Comparison of ENCODE assay signal across 32 mouse cellular contexts in the genomic region with DNA sequence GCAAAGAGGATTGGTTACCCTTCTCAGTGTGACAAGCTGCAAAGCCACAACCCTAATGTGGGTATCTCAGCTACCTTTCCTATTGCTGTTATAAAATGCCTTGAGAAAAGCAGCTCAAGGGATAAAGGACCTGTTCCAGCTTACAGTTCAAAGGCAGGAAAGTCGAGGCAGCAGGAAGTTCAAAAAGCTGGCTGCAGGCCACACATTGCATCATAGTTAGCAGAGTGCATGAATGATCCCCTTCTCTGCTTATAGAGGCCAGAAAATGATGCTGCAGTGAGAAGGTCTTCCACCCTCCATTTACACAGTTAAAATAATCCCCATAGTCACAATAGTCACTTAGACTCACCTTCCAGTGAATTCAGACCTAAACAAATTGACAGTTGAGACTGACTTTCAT.
A peak's percentile ranks its signal among the peaks of the same experiment; 100 is the strongest.
DNase-seq lines count a peak whose midpoint lies in the region; ATAC-seq and TF ChIP-seq lines count a peak whose summit lies in the region.
"Had no signal": no experiment of that assay in that cellular context is flagged by ENCODE, and none has a peak within 500 bp of the region (broad histone marks: within the 10 kb centered on the region; RNA-seq: fewer than 3 reads in every experiment).

No protein-coding gene starts in this region.

- DNase-seq in heart, adult 11 months = peak; percentile 86
- DNase-seq in heart, postnatal 36 days = no peak
- DNase-seq in lung, postnatal 4 days = no peak
- DNase-seq in brain, embryonic 14.5 days (ENCODE audit: low read depth) = peak; percentile 60
- DNase-seq: adrenal gland, postnatal 10 days; cerebellum, adult 11 months; cerebellum, adult 9-10 months; cerebellum, postnatal 36 days; forebrain, postnatal 0 days; kidney, adult 8-10 months; layer of hippocampus, adult 9-11 months; liver, embryonic 13.5 days; lung, adult 2 months; retina, postnatal 1 day; right cerebral cortex, postnatal 25 days; thymus, adult 18-20 months; thymus, postnatal 25 days had no signal

- no peak overlapping the region for H3K4me3 ChIP-seq in lung, embryonic 15.5 days
- no peak overlapping the region for H3K4me3 ChIP-seq in stomach, embryonic 16.5 days (replicated peaks; ENCODE audit: low read length)
- H3K4me3 ChIP-seq: embryonic facial prominence, embryonic 12.5 days; forebrain, embryonic 10.5 days; heart, embryonic 15.5 days; hindbrain, embryonic 12.5 days; intestine, embryonic 15.5 days; limb, embryonic 15.5 days; liver, embryonic 13.5 days; megakaryocyte, embryonic 14.5 days; midbrain, embryonic 15.5 days; neural tube, embryonic 15.5 days; stomach, embryonic 15.5 days had no signal

- no peak for TF ChIP-seq POLR2A in brain, embryonic 14.5 days (IDR thresholded peaks at IDR 0.05; ENCODE audit: borderline replicate concordance, extremely low read depth, insufficient read depth, insufficient read length, poor library complexity, severe bottlenecking)

- H3K36me3 ChIP-seq in lung, embryonic 15.5 days = no peaks in the 10 kb centered on the region
- H3K36me3 ChIP-seq in stomach, embryonic 16.5 days (ENCODE audit: control insufficient read depth, insufficient read depth, low read length) = no peaks in the 10 kb centered on the region
- H3K36me3 ChIP-seq: embryonic facial prominence, embryonic 12.5 days; forebrain, embryonic 10.5 days; heart, embryonic 15.5 days; hindbrain, embryonic 12.5 days; intestine, embryonic 15.5 days; limb, embryonic 15.5 days; liver, embryonic 13.5 days; midbrain, embryonic 15.5 days; neural tube, embryonic 15.5 days; stomach, embryonic 15.5 days had no signal

- H3K27me3 ChIP-seq in lung, embryonic 15.5 days = no peaks in the 10 kb centered on the region
- no peaks in the 10 kb centered on the region for H3K27me3 ChIP-seq in stomach, embryonic 16.5 days (ENCODE audit: control insufficient read depth, insufficient read depth, low read length)
- H3K27me3 ChIP-seq: embryonic facial prominence, embryonic 12.5 days; heart, embryonic 15.5 days; hindbrain, embryonic 12.5 days; intestine, embryonic 15.5 days; limb, embryonic 15.5 days; liver, embryonic 13.5 days; megakaryocyte, embryonic 14.5 days; midbrain, embryonic 15.5 days; neural tube, embryonic 15.5 days; Patski; stomach, embryonic 15.5 days had no signal

- no peak for ATAC-seq in lung, embryonic 15.5 days (ENCODE audit: borderline replicate concordance, extremely low read depth, low FRiP score, low TSS enrichment)
- ATAC-seq in stomach, embryonic 16.5 days (ENCODE audit: insufficient read depth, low FRiP score) = no peak
- ATAC-seq in megakaryocyte-erythroid progenitor cell, adult 5-6 weeks (replicated peaks; ENCODE audit: low FRiP score, low TSS enrichment, poor library complexity, severe bottlenecking) = no peak
- ATAC-seq: hindbrain, postnatal 0 days; intestine, embryonic 15.5 days; Patski had no signal

- TF ChIP-seq CTCF in brain, embryonic 14.5 days (IDR thresholded peaks at IDR 0.05; ENCODE audit: borderline replicate concordance, extremely low read depth, insufficient read depth, insufficient read length) = no peak

- no peak overlapping the region for H3K9ac ChIP-seq in lung, embryonic 15.5 days
- H3K9ac ChIP-seq in stomach, embryonic 16.5 days (ENCODE audit: low read length) = no peak overlapping the region
- H3K9ac ChIP-seq: embryonic facial prominence, embryonic 12.5 days; forebrain, postnatal 0 days; heart, embryonic 15.5 days; hindbrain, embryonic 12.5 days; intestine, embryonic 15.5 days; limb, embryonic 15.5 days; liver, embryonic 13.5 days; midbrain, embryonic 15.5 days; neural tube, embryonic 15.5 days; stomach, embryonic 15.5 days had no signal

- H3K4me2 ChIP-seq in lung, embryonic 15.5 days = no peak overlapping the region
- H3K4me2 ChIP-seq in stomach, embryonic 16.5 days (ENCODE audit: low read depth, low read length) = no peak overlapping the region
- H3K4me2 ChIP-seq: embryonic facial prominence, embryonic 12.5 days; heart, embryonic 15.5 days; hindbrain, embryonic 12.5 days; intestine, embryonic 15.5 days; limb, embryonic 15.5 days; liver, embryonic 13.5 days; midbrain, embryonic 15.5 days; neural tube, embryonic 15.5 days; stomach, embryonic 15.5 days had no signal

- H3K27ac ChIP-seq in lung, embryonic 15.5 days = peak overlapping the region; percentile 64
- H3K27ac ChIP-seq in stomach, embryonic 16.5 days (ENCODE audit: low read length) = 0 out of 2 replicates have a peak overlapping the region, but pooled peaks have one; percentile 52
- H3K27ac ChIP-seq: embryonic facial prominence, embryonic 12.5 days; forebrain, embryonic 10.5 days; heart, embryonic 15.5 days; hindbrain, embryonic 12.5 days; hindbrain, postnatal 0 days; intestine, embryonic 15.5 days; limb, embryonic 15.5 days; liver, embryonic 13.5 days; neural tube, embryonic 15.5 days; stomach, embryonic 15.5 days had no signal

- intact Hi-C loops in heart, postnatal 36 days (cut with DNase I) = no loop called here

- peaks cover 22% of the 10 kb centered on the region for H3K4me1 ChIP-seq in lung, embryonic 15.5 days
- H3K4me1 ChIP-seq in stomach, embryonic 16.5 days (ENCODE audit: control insufficient read depth, insufficient read depth, low read length) = peaks cover 4% of the 10 kb centered on the region; the same call in 1 of the 2 replicates
- H3K4me1 ChIP-seq: hindbrain, embryonic 12.5 days; liver, embryonic 13.5 days; megakaryocyte, embryonic 14.5 days; neural tube, embryonic 15.5 days; stomach, embryonic 15.5 days had no signal

- H3K9me3 ChIP-seq in lung, embryonic 15.5 days = no peaks in the 10 kb centered on the region
- H3K9me3 ChIP-seq in stomach, embryonic 16.5 days (replicated peaks; ENCODE audit: control insufficient read depth, low read length) = no peaks in the 10 kb centered on the region
- H3K9me3 ChIP-seq: embryonic facial prominence, embryonic 12.5 days; forebrain, embryonic 10.5 days; heart, embryonic 15.5 days; hindbrain, embryonic 12.5 days; intestine, embryonic 15.5 days; limb, embryonic 15.5 days; liver, embryonic 13.5 days; megakaryocyte, embryonic 14.5 days; midbrain, embryonic 15.5 days; neural tube, embryonic 15.5 days; stomach, embryonic 15.5 days had no signal

- WGBS in lung, embryonic 15.5 days = 6% methylated on average over 1 of the region's 1 CpGs
- 32% methylated on average over 1 of the region's 1 CpGs for WGBS in stomach, embryonic 16.5 days

Comparison
In these comparisons a context has a peak if more than half of its experiments do, and no peak if none do; other contexts are left out.
1. DNase-seq: peak in heart, adult 11 months (single experiment) and brain, embryonic 14.5 days (single experiment); none in heart, postnatal 36 days (0 of 2) and lung, postnatal 4 days (0 of 2).